Mouse (Mus musculus): Measurements from ENCODE around the gene Kpnb1. TPM values are rescaled to one million over a fixed set of nuclear protein-coding genes. Genes with fewer than 3 reads are reported as not detected.

Kpnb1 gene
- polyA plus RNA-seq, 1 experiment from 2014 or later: 84.4 TPM

DNA sequence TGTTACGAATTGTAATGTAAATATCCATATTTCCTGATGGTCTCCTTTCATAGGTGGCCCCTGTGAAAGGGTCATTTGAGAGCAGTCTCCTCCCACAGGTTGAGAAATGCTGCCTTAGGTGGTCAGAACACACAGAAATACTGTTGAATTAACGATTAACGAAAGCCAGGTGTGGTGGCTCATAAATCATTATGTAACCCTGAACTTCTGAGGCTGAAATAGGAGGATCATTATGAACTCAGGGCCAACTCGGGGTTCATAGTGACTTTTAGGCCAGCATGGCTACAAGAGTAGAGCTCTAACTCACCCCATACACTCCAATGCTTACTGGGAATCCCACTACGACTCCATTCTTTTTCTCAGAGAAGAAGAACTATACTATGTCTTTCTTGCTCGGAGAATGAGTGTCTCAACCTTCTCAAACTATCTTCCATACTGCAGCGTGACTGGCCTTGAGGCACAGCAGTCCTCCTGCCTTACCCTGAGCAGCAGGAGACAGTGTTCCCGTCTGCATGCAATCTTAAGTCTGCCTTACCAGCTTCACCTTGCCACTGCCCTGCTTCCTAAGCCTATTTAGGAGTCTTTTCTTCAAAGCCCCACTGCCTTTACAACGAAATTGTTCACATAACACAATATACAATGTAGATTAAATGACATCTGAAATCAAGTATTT, 23.2 kb upstream of the Kpnb1 start:
- no peak overlapping the region for H3K4me2 ChIP-seq
- H3K27me3 ChIP-seq (replicated peaks; ENCODE audit: control insufficient read depth, insufficient read depth, low read length): no peaks in the 10 kb centered on the region
- peaks cover 33% of the 10 kb centered on the region for H3K36me3 ChIP-seq (ENCODE audit: control insufficient read depth, insufficient read depth, low read length)
- no peak overlapping the region for H3K9ac ChIP-seq (ENCODE audit: low read depth, low read length)
- H3K27ac ChIP-seq (ENCODE audit: low read depth, low read length): no peak overlapping the region
- no peak overlapping the region for H3K4me3 ChIP-seq (ENCODE audit: low read depth, low read length)
- WGBS: 78% methylated on average over 9 of the region's 9 CpGs
- DNase-seq (ENCODE audit: low spot score): no peak
- H3K4me1 ChIP-seq (replicated peaks; ENCODE audit: control insufficient read depth, insufficient read depth, low read length): peaks cover 3% of the 10 kb centered on the region; the same call in 1 of the 2 replicates
- no peak for ATAC-seq (replicated peaks; ENCODE audit: low FRiP score)
- no peaks in the 10 kb centered on the region for H3K9me3 ChIP-seq (ENCODE audit: control insufficient read depth, low read length)

DNA sequence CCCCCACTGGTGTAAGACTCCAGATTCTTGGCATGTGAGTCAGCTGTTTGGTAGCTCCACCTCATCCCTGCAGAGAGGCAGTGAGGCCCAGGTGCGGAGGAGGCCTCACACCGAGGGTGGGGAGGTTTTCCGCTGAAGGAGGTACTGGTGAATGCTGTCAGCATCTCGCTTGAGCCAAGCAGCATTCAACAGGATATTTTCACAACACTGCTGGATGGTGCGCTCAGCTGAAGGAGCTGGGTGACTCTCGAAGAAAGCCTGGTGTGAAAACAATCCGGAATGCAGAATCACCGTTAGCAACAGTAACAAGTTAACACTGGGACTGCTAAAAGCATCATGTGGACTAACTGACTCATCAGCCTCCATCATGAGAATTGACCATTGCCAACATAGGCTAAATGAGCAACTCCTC, 19.3 kb upstream of the Kpnb1 start:
- Histone ChIP-seq H3K4me1 (replicated peaks; ENCODE audit: control insufficient read depth, insufficient read depth, low read length) (peaks cover 3% of the 10 kb centered on the region; the same call in 1 of the 2 replicates), H3K4me2 (no peak overlapping the region), H3K27me3 (replicated peaks; ENCODE audit: control insufficient read depth, insufficient read depth, low read length) (no peaks in the 10 kb centered on the region), H3K27ac (ENCODE audit: low read depth, low read length) (no peak overlapping the region), H3K36me3 (ENCODE audit: control insufficient read depth, insufficient read depth, low read length) (peaks cover 11% of the 10 kb centered on the region), H3K4me3 (ENCODE audit: low read depth, low read length) (no peak overlapping the region), H3K9me3 (ENCODE audit: control insufficient read depth, low read length) (no peaks in the 10 kb centered on the region), H3K9ac (ENCODE audit: low read depth, low read length) (no peak overlapping the region)
- DNase-seq (ENCODE audit: low spot score): no peak
- no peak for ATAC-seq (replicated peaks; ENCODE audit: low FRiP score)
- 80% methylated on average over 8 of the region's 8 CpGs for WGBS

- Histone ChIP-seq H3K27me3 (replicated peaks; ENCODE audit: control insufficient read depth, insufficient read depth, low read length) (no peaks in the 10 kb centered on the region), H3K4me1 (replicated peaks; ENCODE audit: control insufficient read depth, insufficient read depth, low read length) (no peaks in the 10 kb centered on the region), H3K4me2 (no peak overlapping the region), H3K4me3 (ENCODE audit: low read depth, low read length) (no peak overlapping the region), H3K36me3 (ENCODE audit: control insufficient read depth, insufficient read depth, low read length) (peaks cover 4% of the 10 kb centered on the region; the same call in 1 of the 2 replicates), H3K27ac (ENCODE audit: low read depth, low read length) (no peak overlapping the region), H3K9ac (ENCODE audit: low read depth, low read length) (no peak overlapping the region), H3K9me3 (ENCODE audit: control insufficient read depth, low read length) (no peaks in the 10 kb centered on the region)
- ATAC-seq (replicated peaks; ENCODE audit: low FRiP score): no peak
- 69% methylated on average over 6 of the region's 6 CpGs for WGBS
- DNase-seq (ENCODE audit: low spot score): no peak
Measured at GRCm38 (mm10) chr11:97199519-97199918, 11.8 kb upstream of the Kpnb1 start.

DNA sequence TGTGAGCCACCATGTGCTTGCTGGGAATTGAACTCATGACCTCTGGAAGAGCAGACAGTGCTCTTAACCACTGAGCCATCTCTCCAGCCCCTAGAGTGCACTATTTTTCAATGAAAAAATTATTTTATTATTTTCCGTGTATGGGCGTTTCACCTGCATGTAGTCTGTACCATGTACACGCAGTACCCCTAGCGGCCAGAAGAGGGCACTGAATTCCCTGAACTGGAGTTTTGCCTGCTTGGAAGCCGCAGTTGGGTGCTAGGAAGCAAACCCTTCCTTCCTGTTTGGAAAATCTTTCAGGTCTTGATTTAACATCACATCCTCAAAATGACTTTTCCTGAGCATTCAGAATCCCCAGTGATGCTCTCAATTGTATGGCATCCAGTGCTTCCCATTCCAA, 10.9 kb upstream of the Kpnb1 start:
- no peaks in the 10 kb centered on the region for H3K4me1 ChIP-seq (replicated peaks; ENCODE audit: control insufficient read depth, insufficient read depth, low read length)
- H3K9me3 ChIP-seq (ENCODE audit: control insufficient read depth, low read length): no peaks in the 10 kb centered on the region
- WGBS: 12% methylated on average over 5 of the region's 5 CpGs
- ATAC-seq (replicated peaks; ENCODE audit: low FRiP score) (no peak), DNase-seq (ENCODE audit: low spot score) (no peak)
- peaks cover 4% of the 10 kb centered on the region; the same call in 1 of the 2 replicates for H3K36me3 ChIP-seq (ENCODE audit: control insufficient read depth, insufficient read depth, low read length)
- H3K27ac ChIP-seq (ENCODE audit: low read depth, low read length): no peak overlapping the region
- H3K4me3 ChIP-seq (ENCODE audit: low read depth, low read length): no peak overlapping the region
- H3K9ac ChIP-seq (ENCODE audit: low read depth, low read length): no peak overlapping the region
- no peak overlapping the region for H3K4me2 ChIP-seq
- no peaks in the 10 kb centered on the region for H3K27me3 ChIP-seq (replicated peaks; ENCODE audit: control insufficient read depth, insufficient read depth, low read length)

DNA sequence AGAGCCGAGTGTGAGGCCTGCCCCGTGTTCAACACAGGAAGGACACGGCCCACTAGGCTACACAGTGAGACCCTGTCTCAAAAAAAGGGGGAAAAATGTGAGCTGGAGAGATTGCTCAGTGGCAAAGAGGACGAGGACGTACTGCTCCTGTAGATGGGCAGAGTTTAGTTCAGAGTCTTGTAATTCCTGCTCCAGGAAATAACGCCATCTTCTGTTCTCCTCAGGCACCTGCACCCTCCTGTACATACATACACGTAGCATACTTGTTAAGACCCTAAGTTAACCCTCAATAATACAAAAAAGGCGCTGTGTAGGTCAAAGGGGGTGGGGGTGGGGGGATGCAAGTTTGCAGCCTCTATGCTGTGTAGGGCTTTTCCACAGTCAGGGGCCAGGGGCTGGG, 9.3 kb upstream of the Kpnb1 start:
- DNase-seq (ENCODE audit: low spot score) (no peak), ATAC-seq (replicated peaks; ENCODE audit: low FRiP score) (no peak)
- 75% methylated on average over 8 of the region's 8 CpGs for WGBS
- Histone ChIP-seq H3K4me3 (ENCODE audit: low read depth, low read length) (no peak overlapping the region), H3K4me1 (replicated peaks; ENCODE audit: control insufficient read depth, insufficient read depth, low read length) (no peaks in the 10 kb centered on the region), H3K9ac (ENCODE audit: low read depth, low read length) (no peak overlapping the region), H3K9me3 (ENCODE audit: control insufficient read depth, low read length) (no peaks in the 10 kb centered on the region), H3K36me3 (ENCODE audit: control insufficient read depth, insufficient read depth, low read length) (peaks cover 4% of the 10 kb centered on the region; the same call in 1 of the 2 replicates), H3K27ac (ENCODE audit: low read depth, low read length) (no peak overlapping the region), H3K27me3 (replicated peaks; ENCODE audit: control insufficient read depth, insufficient read depth, low read length) (no peaks in the 10 kb centered on the region), H3K4me2 (no peak overlapping the region)

DNA sequence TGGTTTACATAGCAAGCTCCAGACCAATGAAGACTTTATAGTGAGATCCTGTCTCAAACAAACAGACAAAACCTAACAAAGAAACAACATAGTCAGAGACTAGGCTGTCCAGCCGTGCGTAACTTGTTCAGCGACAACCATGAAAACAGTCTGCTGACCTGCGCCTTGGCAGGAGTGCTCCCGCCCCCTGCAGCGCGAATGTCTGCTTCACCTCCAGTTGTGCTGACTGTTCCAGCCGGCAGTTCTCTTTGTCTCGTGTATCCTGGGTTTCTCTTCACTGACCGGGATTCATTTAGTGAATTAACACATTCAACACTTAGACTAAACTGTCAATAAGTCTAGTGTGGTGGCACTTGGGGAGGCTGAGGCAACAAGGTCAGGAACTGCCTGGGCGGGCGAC, 8.9 kb upstream of the Kpnb1 start:
- H3K36me3 ChIP-seq (ENCODE audit: control insufficient read depth, insufficient read depth, low read length): peaks cover 4% of the 10 kb centered on the region; the same call in 1 of the 2 replicates
- no peaks in the 10 kb centered on the region for H3K9me3 ChIP-seq (ENCODE audit: control insufficient read depth, low read length)
- H3K9ac ChIP-seq (ENCODE audit: low read depth, low read length): no peak overlapping the region
- 72% methylated on average over 12 of the region's 12 CpGs for WGBS
- H3K4me2 ChIP-seq: no peak overlapping the region
- DNase-seq (ENCODE audit: low spot score): no peak
- no peaks in the 10 kb centered on the region for H3K4me1 ChIP-seq (replicated peaks; ENCODE audit: control insufficient read depth, insufficient read depth, low read length)
- no peaks in the 10 kb centered on the region for H3K27me3 ChIP-seq (replicated peaks; ENCODE audit: control insufficient read depth, insufficient read depth, low read length)
- H3K4me3 ChIP-seq (ENCODE audit: low read depth, low read length): no peak overlapping the region
- H3K27ac ChIP-seq (ENCODE audit: low read depth, low read length): no peak overlapping the region
- ATAC-seq (replicated peaks; ENCODE audit: low FRiP score): no peak

GRCm38 (mm10) chr11:97192621-97192951, 4.9 kb upstream of the Kpnb1 start:
- Histone ChIP-seq H3K4me3 (ENCODE audit: low read depth, low read length) (no peak overlapping the region), H3K9ac (ENCODE audit: low read depth, low read length) (no peak overlapping the region), H3K4me2 (no peak overlapping the region), H3K27ac (ENCODE audit: low read depth, low read length) (no peak overlapping the region; the same call in 1 of the 2 replicates), H3K9me3 (ENCODE audit: control insufficient read depth, low read length) (no peaks in the 10 kb centered on the region), H3K36me3 (ENCODE audit: control insufficient read depth, insufficient read depth, low read length) (peaks cover 4% of the 10 kb centered on the region; the same call in 1 of the 2 replicates), H3K4me1 (replicated peaks; ENCODE audit: control insufficient read depth, insufficient read depth, low read length) (peaks cover 9% of the 10 kb centered on the region), H3K27me3 (replicated peaks; ENCODE audit: control insufficient read depth, insufficient read depth, low read length) (no peaks in the 10 kb centered on the region)
- no peak for ATAC-seq (replicated peaks; ENCODE audit: low FRiP score)
- no peak for DNase-seq (ENCODE audit: low spot score)

DNA sequence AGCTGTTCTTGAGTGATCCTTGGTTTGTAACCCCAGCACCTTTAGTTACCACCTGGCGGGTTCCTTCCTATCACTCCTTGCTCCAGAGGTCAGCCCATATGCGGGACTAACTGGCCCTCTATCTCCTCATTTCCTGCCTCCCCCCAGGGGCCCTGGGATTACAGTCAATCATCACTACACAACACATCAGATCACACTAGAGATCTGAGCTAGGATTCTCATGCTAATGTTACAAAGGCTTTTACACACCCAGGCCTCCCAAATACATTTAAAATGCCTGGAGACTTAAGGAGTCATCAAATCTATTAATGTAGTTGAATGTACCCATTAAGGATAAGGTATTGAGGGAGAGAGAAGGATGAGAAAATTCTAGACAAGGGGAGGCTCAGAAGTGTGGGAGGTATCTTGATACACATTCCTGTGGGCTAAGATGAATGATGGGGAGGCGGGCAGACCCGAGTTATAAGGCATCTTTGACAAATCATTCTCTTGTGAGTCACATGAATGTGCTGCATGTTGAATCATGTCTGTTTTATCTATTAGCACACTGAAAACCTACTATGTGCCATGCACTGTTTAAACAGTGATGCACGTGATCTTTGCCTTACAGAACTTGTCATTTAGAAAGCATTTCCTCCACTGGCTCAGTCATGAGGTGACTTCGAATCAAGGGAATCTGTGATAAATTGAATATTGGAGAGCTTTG, 4.4 kb upstream of the Kpnb1 start:
- H3K4me2 ChIP-seq: no peak overlapping the region
- H3K9ac ChIP-seq (ENCODE audit: low read depth, low read length): no peak overlapping the region
- 71% methylated on average over 6 of the region's 6 CpGs for WGBS
- no peak overlapping the region for H3K4me3 ChIP-seq (ENCODE audit: low read depth, low read length)
- H3K4me1 ChIP-seq (replicated peaks; ENCODE audit: control insufficient read depth, insufficient read depth, low read length): peaks cover 9% of the 10 kb centered on the region
- H3K9me3 ChIP-seq (ENCODE audit: control insufficient read depth, low read length): no peaks in the 10 kb centered on the region
- H3K27ac ChIP-seq (ENCODE audit: low read depth, low read length): no peak overlapping the region; the same call in 1 of the 2 replicates
- ATAC-seq (replicated peaks; ENCODE audit: low FRiP score): no peak
- no peaks in the 10 kb centered on the region for H3K27me3 ChIP-seq (replicated peaks; ENCODE audit: control insufficient read depth, insufficient read depth, low read length)
- no peak for DNase-seq (ENCODE audit: low spot score)
- H3K36me3 ChIP-seq (ENCODE audit: control insufficient read depth, insufficient read depth, low read length): peaks cover 4% of the 10 kb centered on the region; the same call in 1 of the 2 replicates

DNA sequence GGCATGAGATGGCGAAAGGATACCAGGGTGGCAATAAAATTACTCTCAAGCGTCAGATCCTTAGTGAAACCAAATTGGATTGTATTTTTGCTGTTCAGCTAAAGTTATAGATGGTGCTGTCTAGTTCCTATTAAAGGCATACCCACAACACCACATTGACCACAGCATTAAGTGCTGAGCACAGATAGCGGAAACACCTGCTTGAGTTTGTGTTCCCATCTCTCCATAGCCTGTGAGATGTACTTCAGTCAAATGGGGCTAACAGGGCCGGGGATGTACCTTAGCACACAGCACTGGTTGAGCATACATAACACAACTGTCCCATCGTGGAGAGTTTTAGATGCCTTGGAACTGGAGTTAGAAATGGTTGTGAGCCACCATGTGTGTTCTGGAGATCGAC, 3.3 kb upstream of the Kpnb1 start:
- Histone ChIP-seq H3K27me3 (replicated peaks; ENCODE audit: control insufficient read depth, insufficient read depth, low read length) (no peaks in the 10 kb centered on the region), H3K9ac (ENCODE audit: low read depth, low read length) (no peak overlapping the region), H3K4me1 (replicated peaks; ENCODE audit: control insufficient read depth, insufficient read depth, low read length) (peaks cover 11% of the 10 kb centered on the region), H3K4me2 (no peak overlapping the region), H3K9me3 (ENCODE audit: control insufficient read depth, low read length) (no peaks in the 10 kb centered on the region), H3K4me3 (ENCODE audit: low read depth, low read length) (no peak overlapping the region), H3K36me3 (ENCODE audit: control insufficient read depth, insufficient read depth, low read length) (peaks cover 4% of the 10 kb centered on the region; the same call in 1 of the 2 replicates), H3K27ac (ENCODE audit: low read depth, low read length) (no peak overlapping the region)
- no peak for ATAC-seq (replicated peaks; ENCODE audit: low FRiP score)
- 80% methylated on average over 6 of the region's 6 CpGs for WGBS
- no peak for DNase-seq (ENCODE audit: low spot score)
